Mouse (Mus musculus) lung, embryonic 15.5 days (tissue): ENCODE results near the gene Fdxr. TPM values are rescaled to one million over a fixed set of nuclear protein-coding genes. Genes with fewer than 3 reads are reported as not detected.

Experiments used
- ATAC-seq: fragments of 200-750 bp; cut with Nextera tagmentation; 2 replicates; pipeline ENCODE4 v1.8.0; 2017; ENCODE audit warnings: moderate number of reproducible peaks, borderline replicate concordance; ENCODE audit not compliant: low FRiP score, low TSS enrichment; ENCODE audit errors: extremely low read depth
- H3K27ac ChIP-seq: fragments of 300-500 bp; sonication (generic); 2 replicates; pipeline ENCODE4 v1.5.1; 2015; ENCODE audit warnings: moderate library complexity, mild to moderate bottlenecking, inconsistent platforms
- H3K27me3 ChIP-seq: fragments of 300-500 bp; sonication (generic); 2 replicates; pipeline ENCODE4 v1.6.1; 2015; ENCODE audit warnings: inconsistent platforms
- H3K36me3 ChIP-seq: fragments of 300-500 bp; sonication (generic); 2 replicates; pipeline ENCODE4 v1.6.1; 2015; ENCODE audit warnings: inconsistent platforms
- H3K4me1 ChIP-seq: fragments of 300-500 bp; sonication (generic); 2 replicates; pipeline ENCODE4 v1.6.1; 2015; ENCODE audit warnings: inconsistent platforms
- H3K4me2 ChIP-seq: fragments of 300-500 bp; sonication (generic); 2 replicates; pipeline ENCODE4 v1.6.1; 2015; ENCODE audit warnings: inconsistent platforms, mild to moderate bottlenecking, moderate library complexity
- H3K4me3 ChIP-seq: fragments of 300-500 bp; sonication (generic); 2 replicates; pipeline ENCODE4 v1.5.1; 2015; ENCODE audit warnings: mild to moderate bottlenecking, inconsistent platforms
- H3K9ac ChIP-seq: fragments of 300-500 bp; sonication (generic); 2 replicates; pipeline ENCODE4 v1.6.1; 2015; ENCODE audit warnings: inconsistent platforms
- H3K9me3 ChIP-seq: fragments of 300-500 bp; sonication (generic); 2 replicates; pipeline ENCODE4 v1.6.1; 2016; ENCODE audit warnings: inconsistent platforms
- WGBS: fragments of 180-500 bp; shearing (Covaris S2); methylation state at CpG from one replicate; pipeline ENCODE4 v1.1.7; 2015; 5-methylcytosine and 5-hydroxymethylcytosine counted together
- polyA plus RNA-seq: library from polyadenylated mRNA; unstranded; fragments of >200 nt; fragmentation: Nextera tagmentation; extraction: Ambion mirVana; gene quantifications from 2 replicates; pipeline ENCODE4 v1.2.1, GENCODE M21; 2015

The Fdxr gene
- polyA plus RNA-seq, 1 experiment from 2014 or later = 15.8 TPM

DNA sequence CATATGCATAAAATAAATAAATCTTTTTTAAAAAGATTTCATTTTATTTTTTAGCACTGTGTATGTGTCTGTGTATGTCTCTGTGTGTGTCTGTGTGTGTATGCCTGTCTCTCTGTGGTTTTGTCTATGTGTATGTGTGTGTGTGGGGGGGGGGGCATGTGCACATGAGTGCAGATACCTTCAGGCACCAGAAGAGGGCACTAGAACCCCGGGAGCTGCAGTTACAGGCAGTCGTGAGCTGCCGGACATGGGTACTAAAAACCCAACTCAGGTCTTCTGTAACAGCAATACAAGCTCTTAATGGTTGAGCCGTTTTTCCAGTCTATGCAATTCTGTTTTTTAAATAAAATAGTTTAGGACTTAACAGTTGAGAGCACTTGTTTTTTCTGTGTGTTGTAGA is 23.9 kb upstream of the Fdxr start:
- no peak overlapping the region for H3K9ac ChIP-seq
- 84% methylated on average over 4 of the region's 4 CpGs for WGBS
- no peaks in the 10 kb centered on the region for H3K9me3 ChIP-seq
- no peak for ATAC-seq
- H3K27ac ChIP-seq = no peak overlapping the region
- no peak overlapping the region for H3K4me2 ChIP-seq
- H3K36me3 ChIP-seq = no peaks in the 10 kb centered on the region
- peaks cover 10% of the 10 kb centered on the region for H3K4me1 ChIP-seq
- H3K4me3 ChIP-seq = no peak overlapping the region
- H3K27me3 ChIP-seq = peaks cover 35% of the 10 kb centered on the region

GRCm38 (mm10) chr11:115298160-115298559 is 21.3 kb upstream of the Fdxr start:
- H3K4me3 ChIP-seq = no peak overlapping the region
- H3K9ac ChIP-seq = no peak overlapping the region
- H3K9me3 ChIP-seq = no peaks in the 10 kb centered on the region
- 70% methylated on average over 8 of the region's 8 CpGs for WGBS
- peaks cover 35% of the 10 kb centered on the region for H3K27me3 ChIP-seq
- no peak overlapping the region for H3K27ac ChIP-seq
- no peak overlapping the region for H3K4me2 ChIP-seq
- H3K36me3 ChIP-seq = no peaks in the 10 kb centered on the region
- peaks cover 10% of the 10 kb centered on the region for H3K4me1 ChIP-seq
- no peak for ATAC-seq

- Histone ChIP-seq H3K9ac (peak within 1 kb of the TSS; percentile 35; the same call in 1 of the 2 replicates), H3K4me2 (peak within 1 kb of the TSS; percentile 74), H3K27me3 (peaks cover 35% of the 10 kb centered on the region), H3K36me3 (no peaks in the 10 kb centered on the region), H3K4me3 (peak within 1 kb of the TSS; percentile 39), H3K27ac (no peak within 1 kb of the TSS), H3K9me3 (no peaks in the 10 kb centered on the region), H3K4me1 (peaks cover 15% of the 10 kb centered on the region)
- ATAC-seq = peak; percentile 43; the same call in 1 of the 2 replicates
- WGBS = under 1% methylated on average over 44 of the region's 44 CpGs
These were observed 20.5 kb upstream of the Fdxr start, which contains the start of gene Fads6 for GRCm38 (mm10) chr11:115297214-115297826. Gene Fads6, minus strand, starts transcription at chr11:115297663.

DNA sequence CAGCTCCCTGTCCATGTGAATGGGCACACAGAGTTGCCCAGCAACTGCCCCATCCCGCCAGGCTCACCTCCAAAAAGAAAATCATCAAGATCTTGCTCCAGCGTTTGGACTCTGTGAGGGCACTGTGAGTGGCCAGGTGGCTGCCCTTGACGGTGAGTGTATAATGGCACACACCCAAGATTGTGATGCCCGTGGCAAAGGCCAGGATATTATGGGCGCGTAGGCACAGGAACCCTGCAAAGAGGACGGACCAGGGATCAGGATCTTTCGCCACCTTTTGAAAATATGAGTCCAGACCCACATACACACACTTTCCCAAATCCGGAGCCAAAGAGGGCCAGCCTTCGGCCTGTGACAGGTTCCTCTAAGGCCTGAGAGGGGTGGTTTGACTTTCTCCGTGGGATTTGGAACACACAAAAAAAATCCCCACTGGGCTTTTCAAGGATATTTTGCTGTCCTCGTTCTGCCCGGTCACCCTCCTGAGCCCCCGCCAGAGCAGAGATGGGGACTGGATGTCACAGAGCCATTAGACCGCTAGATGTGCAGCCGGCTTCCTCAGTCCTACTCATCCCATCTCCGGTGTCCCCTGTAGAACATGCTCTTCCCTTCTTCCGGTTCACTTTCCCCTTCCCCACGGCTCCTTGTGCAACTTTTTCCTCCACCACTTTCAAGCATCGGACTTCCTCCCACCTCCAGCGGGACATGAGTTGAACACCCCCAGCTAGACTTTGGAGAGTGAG is 19.8 kb upstream of the Fdxr start:
- H3K9me3 ChIP-seq = no peaks in the 10 kb centered on the region
- H3K36me3 ChIP-seq = no peaks in the 10 kb centered on the region
- H3K4me2 ChIP-seq = peak overlapping the region; percentile 74
- no peak overlapping the region for H3K27ac ChIP-seq
- peak overlapping the region; percentile 35; the same call in 1 of the 2 replicates for H3K9ac ChIP-seq
- H3K27me3 ChIP-seq = peaks cover 35% of the 10 kb centered on the region
- WGBS = 51% methylated on average over 21 of the region's 21 CpGs
- H3K4me1 ChIP-seq = peaks cover 20% of the 10 kb centered on the region
- H3K4me3 ChIP-seq = peak overlapping the region; percentile 39
- ATAC-seq = no peak

DNA sequence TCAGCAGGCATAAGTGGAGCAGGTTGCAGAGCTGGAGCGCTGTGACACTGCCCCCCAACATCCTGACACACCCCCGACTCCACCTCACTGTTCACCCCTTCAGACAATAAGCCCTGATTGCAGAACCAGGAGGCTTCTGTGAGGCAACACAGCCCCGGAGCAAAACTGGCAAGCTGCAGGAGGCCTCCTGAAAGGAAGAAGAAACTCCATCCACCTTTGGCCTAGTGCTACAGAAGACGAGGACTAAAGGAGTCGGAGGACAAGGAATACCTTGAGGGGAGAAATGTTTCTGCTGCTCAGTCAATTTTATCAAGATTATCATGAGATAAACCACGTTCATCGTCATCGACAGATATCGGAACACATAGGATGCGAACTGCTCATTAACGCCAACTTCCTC is 19.1 kb upstream of the Fdxr start:
- Histone ChIP-seq H3K4me2 (no peak overlapping the region), H3K9me3 (no peaks in the 10 kb centered on the region), H3K36me3 (no peaks in the 10 kb centered on the region), H3K4me1 (peaks cover 26% of the 10 kb centered on the region), H3K27me3 (peaks cover 35% of the 10 kb centered on the region), H3K9ac (no peak overlapping the region), H3K4me3 (no peak overlapping the region), H3K27ac (no peak overlapping the region)
- WGBS = 86% methylated on average over 11 of the region's 11 CpGs
- no peak for ATAC-seq

- Histone ChIP-seq H3K4me3 (no peak overlapping the region), H3K9ac (no peak overlapping the region), H3K9me3 (no peaks in the 10 kb centered on the region), H3K36me3 (no peaks in the 10 kb centered on the region), H3K4me2 (no peak overlapping the region), H3K27ac (0 out of 2 replicates have a peak overlapping the region, but pooled peaks have one; percentile 39), H3K4me1 (peaks cover 38% of the 10 kb centered on the region), H3K27me3 (peaks cover 17% of the 10 kb centered on the region)
- no peak for ATAC-seq
- 42% methylated on average over 14 of the region's 14 CpGs for WGBS
These were observed 16.0 kb upstream of the Fdxr start for GRCm38 (mm10) chr11:115292631-115293375.

- 64% methylated on average over 10 of the region's 10 CpGs for WGBS
These were observed 14.7 kb upstream of the Fdxr start for GRCm38 (mm10) chr11:115291503-115291902.

GRCm38 (mm10) chr11:115290919-115291318 is 14.1 kb upstream of the Fdxr start:
- ATAC-seq = peak; percentile 85

More at GRCm38 (mm10) chr11:115291503-115291902, 14.7 kb upstream of the Fdxr start:
- no peak overlapping the region for H3K9ac ChIP-seq
- no peaks in the 10 kb centered on the region for H3K36me3 ChIP-seq
- no peak for ATAC-seq
- no peak overlapping the region for H3K4me2 ChIP-seq
- H3K9me3 ChIP-seq = no peaks in the 10 kb centered on the region
- peaks cover 4% of the 10 kb centered on the region; the same call in 1 of the 2 replicates for H3K27me3 ChIP-seq
- peak overlapping the region; percentile 38; the same call in 1 of the 2 replicates for H3K27ac ChIP-seq
- no peak overlapping the region for H3K4me3 ChIP-seq
- peaks cover 28% of the 10 kb centered on the region for H3K4me1 ChIP-seq

DNA sequence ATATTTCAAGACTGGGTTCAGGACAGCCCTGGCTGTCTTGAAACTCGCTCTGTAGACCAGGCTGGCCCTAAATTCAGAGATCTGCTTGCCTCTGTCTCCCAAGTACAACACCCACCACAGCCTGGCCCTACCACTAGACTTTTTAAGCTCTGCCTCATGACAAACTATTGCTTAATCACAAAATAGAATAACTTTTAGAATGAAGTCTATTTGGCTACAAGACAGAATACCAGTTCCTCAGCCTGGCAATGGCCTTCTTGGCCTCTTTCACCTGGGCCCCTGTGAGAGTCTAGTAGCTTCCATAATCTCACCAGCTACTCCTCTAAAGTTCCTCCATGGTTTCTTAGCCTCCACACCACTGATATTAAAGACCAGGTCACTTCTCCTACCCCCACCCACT is 13.5 kb upstream of the Fdxr start:
- peak overlapping the region; percentile 70 for H3K27ac ChIP-seq
- H3K9ac ChIP-seq = no peak overlapping the region
- H3K27me3 ChIP-seq = no peaks in the 10 kb centered on the region
- ATAC-seq = no peak
- H3K4me3 ChIP-seq = no peak overlapping the region
- no peak overlapping the region for H3K4me2 ChIP-seq
- H3K4me1 ChIP-seq = peaks cover 28% of the 10 kb centered on the region
- no peaks in the 10 kb centered on the region for H3K9me3 ChIP-seq
- WGBS = 91% methylated on average over 1 of the region's 1 CpGs
- no peaks in the 10 kb centered on the region for H3K36me3 ChIP-seq

More at GRCm38 (mm10) chr11:115290919-115291318, 14.1 kb upstream of the Fdxr start:
- H3K9me3 ChIP-seq = no peaks in the 10 kb centered on the region
- no peak overlapping the region for H3K4me3 ChIP-seq
- peak overlapping the region; percentile 70 for H3K27ac ChIP-seq
- no peaks in the 10 kb centered on the region for H3K36me3 ChIP-seq
- 39% methylated on average over 6 of the region's 6 CpGs for WGBS
- no peak overlapping the region for H3K4me2 ChIP-seq
- no peak overlapping the region for H3K9ac ChIP-seq
- H3K4me1 ChIP-seq = peaks cover 28% of the 10 kb centered on the region
- no peaks in the 10 kb centered on the region; the same call in 1 of the 2 replicates for H3K27me3 ChIP-seq

GRCm38 (mm10) chr11:115289885-115290284 is 13.0 kb upstream of the Fdxr start:
- Histone ChIP-seq H3K27ac (peak overlapping the region; percentile 70), H3K36me3 (no peaks in the 10 kb centered on the region), H3K4me3 (no peak overlapping the region), H3K9me3 (no peaks in the 10 kb centered on the region), H3K9ac (no peak overlapping the region), H3K4me1 (peaks cover 28% of the 10 kb centered on the region), H3K4me2 (no peak overlapping the region), H3K27me3 (no peaks in the 10 kb centered on the region)
- ATAC-seq = no peak
- WGBS = 69% methylated on average over 8 of the region's 8 CpGs

DNA sequence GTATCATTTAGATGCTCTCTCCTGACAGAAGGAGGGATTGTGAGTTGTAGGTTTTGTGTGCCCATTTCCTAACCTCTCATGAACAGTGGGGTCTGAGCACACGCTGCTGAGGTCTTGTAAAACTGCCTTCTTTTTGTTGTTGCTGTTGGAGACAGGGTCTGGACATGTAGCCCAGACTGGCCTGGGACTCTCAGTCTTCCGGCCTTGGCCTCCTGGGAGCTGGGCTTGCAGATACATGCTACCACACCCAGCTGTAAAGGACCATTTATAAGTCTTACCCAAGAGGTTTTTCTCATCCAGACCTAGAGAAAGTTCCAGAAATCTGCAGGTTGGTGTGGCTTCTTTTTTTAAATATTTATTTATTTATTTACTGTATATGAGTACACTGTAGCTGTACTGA is 11.5 kb upstream of the Fdxr start:
- Histone ChIP-seq H3K9me3 (no peaks in the 10 kb centered on the region), H3K4me1 (peaks cover 28% of the 10 kb centered on the region), H3K9ac (no peak overlapping the region), H3K4me3 (no peak overlapping the region), H3K27me3 (no peaks in the 10 kb centered on the region), H3K27ac (no peak overlapping the region), H3K4me2 (no peak overlapping the region), H3K36me3 (no peaks in the 10 kb centered on the region)
- WGBS = 90% methylated on average over 2 of the region's 2 CpGs
- ATAC-seq = no peak
